Mouse (Mus musculus) forebrain, embryonic 16.5 days (tissue): ENCODE measurements around the gene Adcyap1r1. TPM values are rescaled to one million over a fixed set of nuclear protein-coding genes. Genes with fewer than 3 reads are reported as not detected.
A peak's percentile ranks its signal among the peaks of the same experiment; 100 is the strongest.

Experiments
- ATAC-seq: fragments of 200-750 bp; cut with Nextera tagmentation; 2 replicates; pipeline ENCODE4 v1.8.0; 2017; ENCODE audit warnings: mild to moderate bottlenecking, moderate library complexity
- H3K27ac ChIP-seq: fragments of 300-500 bp; sonication (generic); 2 replicates; pipeline ENCODE4 v1.5.1; 2014; ENCODE audit warnings: low read length, control low read depth
- H3K27me3 ChIP-seq: fragments of 300-500 bp; sonication (generic); replicated peaks from 2 replicates; pipeline ENCODE4 v1.6.1; 2014; ENCODE audit warnings: low read length; ENCODE audit not compliant: control insufficient read depth, insufficient read depth
- H3K36me3 ChIP-seq: fragments of 300-500 bp; sonication (generic); 2 replicates; pipeline ENCODE4 v1.6.1; 2014; ENCODE audit not compliant: control insufficient read depth, insufficient read depth
- H3K4me1 ChIP-seq: fragments of 300-500 bp; sonication (generic); replicated peaks from 2 replicates; pipeline ENCODE4 v1.6.1; 2014; ENCODE audit warnings: low read length; ENCODE audit not compliant: control insufficient read depth, insufficient read depth
- H3K4me2 ChIP-seq: fragments of 300-500 bp; sonication (generic); 2 replicates; pipeline ENCODE4 v1.6.1; 2014; ENCODE audit warnings: mild to moderate bottlenecking, low read length, control low read depth
- H3K4me3 ChIP-seq: fragments of 300-500 bp; sonication (generic); replicated peaks from 2 replicates; pipeline ENCODE4 v1.5.1; 2014; ENCODE audit warnings: mild to moderate bottlenecking, low read length, control low read depth
- H3K9ac ChIP-seq: fragments of 300-500 bp; sonication (generic); replicated peaks from 2 replicates; pipeline ENCODE4 v1.6.1; 2014; ENCODE audit warnings: low read depth, low read length, control low read depth
- H3K9me3 ChIP-seq: fragments of 300-500 bp; sonication (generic); 2 replicates; pipeline ENCODE4 v1.6.1; 2016; ENCODE audit warnings: low read length; ENCODE audit not compliant: control insufficient read depth
- WGBS: fragments of 180-500 bp; shearing (Covaris S2); extraction: QIAGEN DNeasy Blood & Tissue Kit; methylation state at CpG from one replicate; pipeline ENCODE4 v1.1.7; 2014; 5-methylcytosine and 5-hydroxymethylcytosine counted together
- polyA plus RNA-seq: library from polyadenylated mRNA; unstranded; fragments of >200 nt; fragmentation: Nextera tagmentation; extraction: Ambion mirVana; gene quantifications from 2 replicates; pipeline ENCODE4 v1.2.1, GENCODE M21; 2015

The Adcyap1r1 gene
- polyA plus RNA-seq, 1 experiment from 2014 or later = 37.9 TPM

DNA sequence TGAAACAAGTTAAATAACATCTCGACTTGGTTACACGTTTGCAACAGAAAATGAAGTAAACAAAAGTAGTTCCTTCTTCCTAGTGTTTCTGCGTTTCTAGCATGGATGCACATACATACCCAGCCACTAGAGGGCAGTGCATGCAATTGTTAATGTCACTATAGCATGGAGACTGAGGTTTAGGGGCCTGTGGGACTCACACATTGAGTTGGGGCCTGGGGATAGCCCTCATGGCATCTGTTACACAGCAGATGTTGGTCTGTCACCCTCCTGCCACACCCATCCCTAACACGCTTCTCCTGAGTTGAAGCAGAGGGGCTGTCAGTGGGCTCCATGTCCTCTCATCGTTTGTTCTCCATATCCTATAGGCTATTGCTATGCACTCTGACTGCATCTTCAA, 9.4 kb downstream of the Adcyap1r1 start:
- no peaks in the 10 kb centered on the region for H3K27me3 ChIP-seq
- no peak overlapping the region for H3K4me2 ChIP-seq
- no peak overlapping the region for H3K4me3 ChIP-seq
- no peaks in the 10 kb centered on the region for H3K9me3 ChIP-seq
- H3K27ac ChIP-seq = no peak overlapping the region
- peaks cover 20% of the 10 kb centered on the region for H3K4me1 ChIP-seq
- ATAC-seq = no peak
- WGBS = 73% methylated on average over 5 of the region's 5 CpGs
- H3K9ac ChIP-seq = no peak overlapping the region
- peaks cover 2% of the 10 kb centered on the region for H3K36me3 ChIP-seq

DNA sequence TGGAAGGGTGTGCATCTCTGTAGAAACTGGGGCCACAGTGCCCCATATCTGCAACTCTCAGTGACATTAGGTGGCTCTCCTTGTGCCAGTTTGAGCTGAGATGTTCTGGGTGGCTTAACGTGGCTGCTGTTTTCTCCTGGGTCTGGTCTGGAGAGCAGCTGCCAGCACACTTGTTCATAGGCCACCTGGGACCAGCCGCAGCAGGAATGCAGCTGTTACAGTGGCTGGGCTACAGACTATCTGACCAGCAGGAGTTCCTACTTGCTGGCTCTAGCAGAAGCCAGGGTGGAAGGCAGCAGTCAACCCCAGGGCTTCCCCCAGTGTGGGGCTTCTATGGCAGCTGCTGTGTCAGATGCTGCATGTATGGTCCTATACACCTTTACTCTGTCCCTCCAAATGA, 9.9 kb downstream of the Adcyap1r1 start:
- no peak overlapping the region for H3K27ac ChIP-seq
- no peak overlapping the region for H3K4me3 ChIP-seq
- H3K9me3 ChIP-seq = no peaks in the 10 kb centered on the region
- no peak overlapping the region for H3K9ac ChIP-seq
- peaks cover 2% of the 10 kb centered on the region for H3K36me3 ChIP-seq
- WGBS = 94% methylated on average over 2 of the region's 2 CpGs
- no peak for ATAC-seq
- no peak overlapping the region for H3K4me2 ChIP-seq
- peaks cover 22% of the 10 kb centered on the region for H3K4me1 ChIP-seq
- no peaks in the 10 kb centered on the region for H3K27me3 ChIP-seq

DNA sequence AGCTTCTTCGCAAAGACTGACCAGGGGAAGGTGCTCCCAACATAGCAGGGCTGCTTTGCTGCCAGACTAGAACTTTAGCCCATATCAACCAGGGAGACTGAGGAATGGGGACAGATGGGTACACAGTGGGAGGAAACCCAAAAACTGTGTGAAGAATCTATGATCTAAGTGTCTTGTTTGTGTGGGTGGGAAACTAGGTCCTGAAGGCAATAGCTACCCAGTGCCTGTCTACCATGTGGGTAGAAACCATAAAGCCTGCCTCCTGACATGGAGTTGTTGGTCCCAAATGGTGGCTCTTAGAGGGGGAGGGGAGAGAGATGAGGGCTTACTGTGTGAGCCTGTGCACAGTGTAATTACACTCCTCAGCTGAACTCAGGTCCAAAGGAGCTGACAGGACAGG, 10.6 kb downstream of the Adcyap1r1 start:
- Histone ChIP-seq H3K9me3 (no peaks in the 10 kb centered on the region), H3K4me3 (no peak overlapping the region), H3K4me1 (peaks cover 22% of the 10 kb centered on the region), H3K27me3 (no peaks in the 10 kb centered on the region), H3K9ac (no peak overlapping the region), H3K36me3 (peaks cover 2% of the 10 kb centered on the region), H3K27ac (no peak overlapping the region), H3K4me2 (no peak overlapping the region)
- ATAC-seq = no peak
- WGBS = 86% methylated on average over 1 of the region's 1 CpGs

DNA sequence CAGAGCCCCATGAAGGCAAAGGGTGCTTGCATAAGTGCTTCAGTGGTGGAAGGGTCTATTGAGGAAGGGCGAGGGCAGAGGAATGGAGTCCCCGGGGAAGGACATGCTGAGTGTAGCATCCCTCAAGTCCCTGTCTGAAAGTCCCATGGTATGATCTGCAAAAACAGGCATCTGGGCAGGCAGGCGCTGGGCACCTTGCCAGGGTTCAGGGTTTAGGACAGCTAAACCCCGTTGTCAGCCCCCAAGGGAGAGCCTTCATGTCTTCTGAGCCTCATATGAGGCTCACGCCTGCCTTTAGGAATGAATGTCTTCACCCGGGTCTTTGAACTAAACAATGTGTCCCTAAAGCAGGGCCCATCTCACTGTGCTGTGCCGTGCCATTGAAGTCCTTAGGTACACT, 12.2 kb downstream of the Adcyap1r1 start:
- Histone ChIP-seq H3K27ac (no peak overlapping the region), H3K9ac (no peak overlapping the region), H3K4me2 (no peak overlapping the region), H3K27me3 (no peaks in the 10 kb centered on the region), H3K4me3 (no peak overlapping the region), H3K9me3 (no peaks in the 10 kb centered on the region), H3K36me3 (peaks cover 2% of the 10 kb centered on the region), H3K4me1 (peaks cover 16% of the 10 kb centered on the region)
- ATAC-seq = no peak
- 79% methylated on average over 7 of the region's 7 CpGs for WGBS

DNA sequence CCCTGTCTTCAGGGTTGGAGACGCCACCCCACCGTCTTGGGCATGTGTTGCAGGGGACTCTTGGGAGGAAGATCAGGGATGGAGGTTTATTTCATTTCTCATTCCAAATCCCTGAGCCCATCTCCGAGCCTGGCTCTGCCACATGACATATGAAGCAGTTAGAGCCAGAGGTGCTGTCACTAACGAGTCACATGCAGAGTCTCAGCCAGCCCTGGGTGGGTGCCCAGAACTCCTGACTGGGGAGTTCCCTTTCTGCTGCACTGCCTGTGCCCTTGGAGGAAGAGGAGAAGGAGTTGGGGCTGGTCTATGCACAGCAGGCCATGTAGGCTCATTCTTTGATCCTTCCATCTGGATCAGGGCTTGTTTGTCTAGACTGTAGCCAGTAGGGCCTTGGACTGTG, 13.5 kb downstream of the Adcyap1r1 start:
- Histone ChIP-seq H3K4me1 (peaks cover 5% of the 10 kb centered on the region; the same call in 1 of the 2 replicates), H3K4me3 (no peak overlapping the region), H3K36me3 (peaks cover 2% of the 10 kb centered on the region), H3K27ac (no peak overlapping the region), H3K9ac (no peak overlapping the region), H3K27me3 (no peaks in the 10 kb centered on the region), H3K4me2 (no peak overlapping the region), H3K9me3 (no peaks in the 10 kb centered on the region)
- 63% methylated on average over 4 of the region's 4 CpGs for WGBS
- peak; percentile 53 for ATAC-seq

DNA sequence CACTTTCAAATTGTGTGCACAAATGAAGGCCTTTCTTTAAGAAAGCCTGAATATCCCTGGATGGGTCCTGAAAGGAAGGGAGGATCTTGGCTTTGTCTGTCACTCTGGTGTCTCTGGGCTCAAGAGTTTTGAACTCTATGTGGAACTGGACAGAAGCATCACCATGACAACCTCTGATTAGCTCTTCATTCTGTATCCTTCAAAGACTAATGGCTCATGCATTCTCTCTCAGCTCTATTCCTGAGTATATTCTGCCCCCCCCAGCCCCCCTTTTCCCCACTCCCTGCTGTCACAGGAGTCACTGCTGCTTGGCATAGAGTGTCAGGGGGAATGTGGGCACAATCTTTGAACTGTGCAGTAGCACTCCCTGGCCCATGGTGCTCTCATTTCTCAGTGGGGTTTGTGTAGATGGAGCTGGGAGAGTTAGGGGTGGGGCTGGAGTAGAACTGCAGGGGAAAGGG, 14.6 kb downstream of the Adcyap1r1 start:
- Histone ChIP-seq H3K4me2 (no peak overlapping the region), H3K4me1 (peaks cover 5% of the 10 kb centered on the region; the same call in 1 of the 2 replicates), H3K27ac (no peak overlapping the region), H3K36me3 (peaks cover 2% of the 10 kb centered on the region), H3K9ac (no peak overlapping the region), H3K27me3 (no peaks in the 10 kb centered on the region), H3K4me3 (no peak overlapping the region), H3K9me3 (no peaks in the 10 kb centered on the region)
- ATAC-seq = peak; percentile 35

DNA sequence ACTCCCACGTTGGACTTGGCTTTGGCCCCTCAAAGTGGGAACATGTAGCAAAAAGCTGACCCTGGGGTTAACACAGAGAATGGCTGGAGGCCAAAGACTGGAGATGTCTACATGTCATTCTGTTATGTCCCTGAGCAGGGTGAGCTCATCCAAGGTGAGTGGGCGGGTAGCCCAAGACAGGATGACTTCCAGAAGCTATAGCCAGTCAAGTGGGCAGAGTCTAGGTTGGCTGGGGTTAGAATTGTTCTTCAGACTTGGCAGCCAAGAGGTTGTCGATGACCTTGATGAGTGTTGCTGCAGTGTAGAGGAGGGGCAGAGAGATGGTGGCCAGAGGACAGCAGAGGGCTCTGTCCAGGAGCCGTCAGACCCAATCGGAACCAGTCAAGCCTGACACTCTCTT, 18.9 kb downstream of the Adcyap1r1 start:
- H3K36me3 ChIP-seq = 0 out of 2 replicates have a peak, but pooled peaks cover 2% of the 10 kb centered on the region
- H3K9ac ChIP-seq = no peak overlapping the region
- WGBS = 90% methylated on average over 5 of the region's 5 CpGs

DNA sequence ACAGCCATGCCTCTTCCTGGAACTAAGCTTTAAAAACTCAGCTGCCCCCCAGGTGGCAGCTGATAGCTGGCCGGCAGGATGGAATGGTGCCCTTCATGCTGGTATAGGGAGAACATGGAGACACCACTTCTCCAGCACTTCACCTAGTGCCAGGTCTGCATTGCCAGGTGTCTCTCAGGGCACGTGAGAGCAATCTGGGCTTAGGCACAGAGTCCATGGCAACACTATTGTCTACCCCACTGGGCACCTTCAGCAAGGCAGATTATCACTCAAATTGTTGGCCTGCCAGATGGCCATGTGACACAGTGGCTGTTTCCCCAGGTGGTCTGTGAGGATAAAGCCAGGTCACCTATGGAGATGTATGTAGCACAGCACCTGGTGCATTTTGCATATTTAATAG, 20.6 kb downstream of the Adcyap1r1 start:
- no peaks in the 10 kb centered on the region for H3K4me1 ChIP-seq
- H3K9me3 ChIP-seq = no peaks in the 10 kb centered on the region
- H3K4me3 ChIP-seq = no peak overlapping the region
- H3K4me2 ChIP-seq = no peak overlapping the region
- 0 out of 2 replicates have a peak, but pooled peaks cover 2% of the 10 kb centered on the region for H3K36me3 ChIP-seq
- ATAC-seq = no peak
- H3K9ac ChIP-seq = no peak overlapping the region
- 62% methylated on average over 2 of the region's 2 CpGs for WGBS
- no peaks in the 10 kb centered on the region for H3K27me3 ChIP-seq
- no peak overlapping the region for H3K27ac ChIP-seq

More for the DNA sequence above, 18.9 kb downstream of the Adcyap1r1 start:
- Histone ChIP-seq H3K4me3 (no peak overlapping the region), H3K9me3 (no peaks in the 10 kb centered on the region), H3K27ac (no peak overlapping the region), H3K27me3 (no peaks in the 10 kb centered on the region), H3K4me2 (no peak overlapping the region), H3K4me1 (peaks cover 3% of the 10 kb centered on the region; the same call in 1 of the 2 replicates)
- ATAC-seq = no peak

DNA sequence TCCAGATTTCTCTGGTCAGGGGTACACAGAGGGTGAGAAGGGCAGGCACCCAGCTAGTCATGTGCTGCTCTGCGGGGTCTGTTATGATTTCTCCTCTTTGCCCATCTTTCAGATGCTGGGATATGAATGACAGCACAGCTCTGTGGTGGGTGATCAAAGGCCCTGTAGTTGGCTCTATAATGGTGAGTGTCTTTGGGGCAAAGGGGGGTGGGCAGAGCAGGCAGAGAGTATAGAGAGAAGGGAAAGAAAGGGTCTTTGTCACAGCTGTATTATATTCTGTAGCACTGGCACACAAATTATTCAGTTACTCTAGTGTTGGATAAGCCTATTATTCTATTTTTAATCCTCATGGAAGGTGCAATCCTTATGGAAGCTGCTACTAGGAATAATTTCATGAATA, 29.2 kb downstream of the Adcyap1r1 start:
- WGBS = 75% methylated on average over 1 of the region's 1 CpGs
- Histone ChIP-seq H3K4me3 (no peak overlapping the region), H3K9ac (no peak overlapping the region), H3K4me2 (no peak overlapping the region), H3K4me1 (peaks cover 22% of the 10 kb centered on the region), H3K9me3 (no peaks in the 10 kb centered on the region), H3K36me3 (0 out of 2 replicates have a peak, but pooled peaks cover 3% of the 10 kb centered on the region), H3K27ac (no peak overlapping the region), H3K27me3 (no peaks in the 10 kb centered on the region)
- 0 out of 2 replicates have a peak, but pooled peaks have one; percentile 3 for ATAC-seq

DNA sequence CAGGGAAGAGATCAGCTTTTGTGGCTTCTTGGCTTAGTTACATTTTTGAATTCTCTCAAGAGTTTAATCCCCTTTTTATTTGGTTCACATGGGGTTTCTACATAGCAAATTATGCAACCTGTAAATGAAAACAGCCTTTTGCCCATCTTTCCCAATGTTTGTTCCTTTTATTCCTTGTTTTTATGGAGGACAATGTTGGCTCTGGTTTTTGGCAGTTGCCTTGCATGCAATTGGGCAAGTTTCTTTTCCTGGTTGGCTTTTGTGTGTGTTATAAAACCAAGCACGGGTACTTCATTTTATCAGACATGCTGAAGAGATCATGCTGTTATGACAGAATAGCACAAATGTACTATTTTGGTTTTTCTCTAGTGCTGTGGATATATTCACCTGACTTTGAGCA, 30.7 kb downstream of the Adcyap1r1 start:
- Histone ChIP-seq H3K9ac (no peak overlapping the region), H3K27me3 (no peaks in the 10 kb centered on the region)

More for the DNA sequence above, 30.7 kb downstream of the Adcyap1r1 start:
- no peak overlapping the region for H3K4me3 ChIP-seq
- no peak overlapping the region for H3K4me2 ChIP-seq
- H3K36me3 ChIP-seq = 0 out of 2 replicates have a peak, but pooled peaks cover 3% of the 10 kb centered on the region
- 0 out of 2 replicates have a peak overlapping the region, but pooled peaks have one; percentile 2 for H3K27ac ChIP-seq
- WGBS = 32% methylated on average over 1 of the region's 1 CpGs
- ATAC-seq = no peak
- no peaks in the 10 kb centered on the region for H3K9me3 ChIP-seq
- H3K4me1 ChIP-seq = peaks cover 22% of the 10 kb centered on the region
